Mouse (Mus musculus): ENCODE results near the gene Phb. TPM values are rescaled to one million over a fixed set of nuclear protein-coding genes. Genes with fewer than 3 reads are reported as not detected.
A peak's percentile ranks its signal among the peaks of the same experiment; 100 is the strongest.

Phb gene
- polyA plus RNA-seq (2016; fragmentation: Nextera tagmentation; extraction: Ambion mirVana): 227 and 251 TPM in 2 replicates

GRCm38 (mm10) chr11:95666529-95667149, at the start of gene Phb:
Gene Phb (plus strand): TSS chr11:95666957.
- Histone ChIP-seq H3K27ac (replicated peaks) (peak within 1 kb of the TSS; percentile 82), H3K36me3 (peaks cover 38% of the 10 kb centered on the region), H3K27me3 (ENCODE audit: low read depth, poor library complexity, severe bottlenecking) (no peaks in the 10 kb centered on the region), H3K4me3 (peak within 1 kb of the TSS; percentile 86), H3K4me1 (peaks cover 15% of the 10 kb centered on the region), H3K9me3 (replicated peaks) (no peaks in the 10 kb centered on the region; the same call in 1 of the 2 replicates)
- WGBS: 2% methylated on average over 25 of the region's 25 CpGs
- peak; percentile 96 for DNase-seq (ENCODE audit: low spot score)

GRCm38 (mm10) chr11:95617785-95618465, 48.8 kb upstream of the Phb start:
- Histone ChIP-seq H3K27me3 (ENCODE audit: low read depth, poor library complexity, severe bottlenecking) (peaks cover 36% of the 10 kb centered on the region), H3K4me1 (peaks cover 40% of the 10 kb centered on the region), H3K4me3 (no peak overlapping the region), H3K27ac (replicated peaks) (no peak overlapping the region), H3K9me3 (replicated peaks) (no peaks in the 10 kb centered on the region), H3K36me3 (no peaks in the 10 kb centered on the region)
- WGBS: 67% methylated on average over 19 of the region's 19 CpGs
- no peak for DNase-seq (ENCODE audit: low spot score)

GRCm38 (mm10) chr11:95619081-95619480, 47.7 kb upstream of the Phb start:
- H3K9me3 ChIP-seq (replicated peaks): no peaks in the 10 kb centered on the region
- no peak for DNase-seq (ENCODE audit: low spot score)
- H3K4me3 ChIP-seq: no peak overlapping the region
- 83% methylated on average over 3 of the region's 3 CpGs for WGBS
- peak overlapping the region; percentile 13; the same call in 1 of the 2 replicates for H3K27ac ChIP-seq (replicated peaks)
- peaks cover 40% of the 10 kb centered on the region for H3K27me3 ChIP-seq (ENCODE audit: low read depth, poor library complexity, severe bottlenecking)
- peaks cover 36% of the 10 kb centered on the region for H3K4me1 ChIP-seq
- no peaks in the 10 kb centered on the region for H3K36me3 ChIP-seq

GRCm38 (mm10) chr11:95619886-95620444, 46.8 kb upstream of the Phb start:
- Histone ChIP-seq H3K9me3 (replicated peaks) (no peaks in the 10 kb centered on the region), H3K27me3 (ENCODE audit: low read depth, poor library complexity, severe bottlenecking) (peaks cover 43% of the 10 kb centered on the region), H3K36me3 (no peaks in the 10 kb centered on the region), H3K4me3 (no peak overlapping the region), H3K27ac (replicated peaks) (no peak overlapping the region), H3K4me1 (peaks cover 32% of the 10 kb centered on the region)
- 85% methylated on average over 5 of the region's 5 CpGs for WGBS
- DNase-seq (ENCODE audit: low spot score): no peak

- 61% methylated on average over 4 of the region's 4 CpGs for whole genome bisulfite sequencing
- Histone ChIP-seq H3K4me3 (no peak overlapping the region), H3K36me3 (no peaks in the 10 kb centered on the region), H3K9me3 (replicated peaks) (no peaks in the 10 kb centered on the region), H3K4me1 (peaks cover 30% of the 10 kb centered on the region), H3K27ac (replicated peaks) (no peak overlapping the region), H3K27me3 (ENCODE audit: low read depth, poor library complexity, severe bottlenecking) (peaks cover 43% of the 10 kb centered on the region)
- no peak for DNase-seq (ENCODE audit: low spot score)
These were observed 45.7 kb upstream of the Phb start for GRCm38 (mm10) chr11:95621010-95621409.

GRCm38 (mm10) chr11:95621541-95622130, 45.1 kb upstream of the Phb start:
- no peaks in the 10 kb centered on the region for H3K36me3 ChIP-seq
- H3K27ac ChIP-seq (replicated peaks): 0 out of 2 replicates have a peak overlapping the region, but pooled peaks have one; percentile 19
- no peaks in the 10 kb centered on the region for H3K9me3 ChIP-seq (replicated peaks)
- DNase-seq (ENCODE audit: low spot score): no peak
- H3K4me1 ChIP-seq: peaks cover 26% of the 10 kb centered on the region
- no peak overlapping the region for H3K4me3 ChIP-seq
- 23% methylated on average over 9 of the region's 9 CpGs for WGBS
- peaks cover 43% of the 10 kb centered on the region for H3K27me3 ChIP-seq (ENCODE audit: low read depth, poor library complexity, severe bottlenecking)

GRCm38 (mm10) chr11:95622426-95622825, 44.3 kb upstream of the Phb start:
- Histone ChIP-seq H3K27ac (replicated peaks) (peak overlapping the region; percentile 19; the same call in 1 of the 2 replicates), H3K36me3 (no peaks in the 10 kb centered on the region), H3K4me3 (no peak overlapping the region), H3K4me1 (peaks cover 27% of the 10 kb centered on the region), H3K9me3 (replicated peaks) (no peaks in the 10 kb centered on the region), H3K27me3 (ENCODE audit: low read depth, poor library complexity, severe bottlenecking) (peaks cover 49% of the 10 kb centered on the region)
- DNase-seq (ENCODE audit: low spot score): no peak
- WGBS: 21% methylated on average over 8 of the region's 8 CpGs

- WGBS: 88% methylated on average over 6 of the region's 6 CpGs
- DNase-seq (ENCODE audit: low spot score): no peak
- H3K9me3 ChIP-seq (replicated peaks): no peaks in the 10 kb centered on the region
- no peak overlapping the region for H3K27ac ChIP-seq (replicated peaks)
- H3K27me3 ChIP-seq (ENCODE audit: low read depth, poor library complexity, severe bottlenecking): peaks cover 41% of the 10 kb centered on the region
- H3K4me1 ChIP-seq: peaks cover 43% of the 10 kb centered on the region
- H3K36me3 ChIP-seq: no peaks in the 10 kb centered on the region
- no peak overlapping the region for H3K4me3 ChIP-seq
These were observed 36.2 kb upstream of the Phb start for GRCm38 (mm10) chr11:95630558-95630957.

- no peak for DNase-seq (ENCODE audit: low spot score)
- 63% methylated on average over 4 of the region's 4 CpGs for WGBS
- H3K4me3 ChIP-seq: no peak overlapping the region
- H3K27me3 ChIP-seq (ENCODE audit: low read depth, poor library complexity, severe bottlenecking): peaks cover 41% of the 10 kb centered on the region
- H3K27ac ChIP-seq (replicated peaks): peak overlapping the region; percentile 0; the same call in 1 of the 2 replicates
- peaks cover 45% of the 10 kb centered on the region for H3K4me1 ChIP-seq
- H3K36me3 ChIP-seq: no peaks in the 10 kb centered on the region
- no peaks in the 10 kb centered on the region for H3K9me3 ChIP-seq (replicated peaks)
These were observed 35.5 kb upstream of the Phb start for GRCm38 (mm10) chr11:95631301-95631700.

GRCm38 (mm10) chr11:95632474-95632873, 34.3 kb upstream of the Phb start:
- Histone ChIP-seq H3K4me3 (no peak overlapping the region), H3K9me3 (replicated peaks) (no peaks in the 10 kb centered on the region), H3K4me1 (peaks cover 42% of the 10 kb centered on the region), H3K27ac (replicated peaks) (peak overlapping the region; percentile 69), H3K36me3 (no peaks in the 10 kb centered on the region), H3K27me3 (ENCODE audit: low read depth, poor library complexity, severe bottlenecking) (peaks cover 35% of the 10 kb centered on the region)
- no peak for DNase-seq (ENCODE audit: low spot score)
- 71% methylated on average over 6 of the region's 6 CpGs for WGBS

- Histone ChIP-seq H3K27ac (replicated peaks) (peak overlapping the region; percentile 69), H3K4me3 (no peak overlapping the region), H3K36me3 (no peaks in the 10 kb centered on the region), H3K27me3 (ENCODE audit: low read depth, poor library complexity, severe bottlenecking) (peaks cover 32% of the 10 kb centered on the region), H3K9me3 (replicated peaks) (no peaks in the 10 kb centered on the region), H3K4me1 (peaks cover 42% of the 10 kb centered on the region)
- WGBS: 69% methylated on average over 2 of the region's 2 CpGs
- DNase-seq (ENCODE audit: low spot score): no peak
These were observed 33.2 kb upstream of the Phb start for GRCm38 (mm10) chr11:95633512-95634000.

- no peak for DNase-seq (ENCODE audit: low spot score)
- Histone ChIP-seq H3K27ac (replicated peaks) (0 out of 2 replicates have a peak overlapping the region, but pooled peaks have one; percentile 18), H3K27me3 (ENCODE audit: low read depth, poor library complexity, severe bottlenecking) (peaks cover 36% of the 10 kb centered on the region), H3K36me3 (no peaks in the 10 kb centered on the region), H3K4me1 (peaks cover 50% of the 10 kb centered on the region), H3K4me3 (no peak overlapping the region), H3K9me3 (replicated peaks) (no peaks in the 10 kb centered on the region)
- WGBS: 35% methylated on average over 2 of the region's 2 CpGs
These were observed 31.7 kb upstream of the Phb start for GRCm38 (mm10) chr11:95635030-95635429.

Measured in midbrain, embryonic 10.5 days (tissue).